Mouse (Mus musculus): ENCODE results near the gene Trpc2. TPM values are rescaled to one million over a fixed set of nuclear protein-coding genes. Genes with fewer than 3 reads are reported as not detected.

Trpc2 gene
- polyA plus RNA-seq, 1 experiment from 2014 or later = not detected

DNA sequence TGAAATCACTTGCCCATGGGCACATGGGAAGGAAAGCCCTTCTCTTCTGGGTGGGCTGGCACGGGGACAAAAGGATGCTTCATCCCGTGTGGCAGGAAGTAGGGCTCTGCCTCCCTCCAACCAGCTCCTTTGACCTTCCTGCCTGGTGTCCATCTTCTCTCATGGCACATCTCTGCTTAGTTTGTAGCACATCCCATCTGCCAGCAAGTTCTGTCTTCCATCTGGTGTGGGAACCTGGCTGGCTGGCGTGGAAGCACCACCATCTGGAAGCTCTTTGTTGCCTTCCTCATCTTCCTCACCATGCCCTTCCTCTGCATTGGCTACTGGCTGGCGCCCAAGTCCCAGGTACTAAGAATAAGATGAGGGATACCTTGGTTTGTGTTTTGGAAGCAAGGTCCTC lies 4.4 kb downstream of the Trpc2 start:
- no peak overlapping the region for H3K4me3 ChIP-seq (ENCODE audit: low read depth, low read length)
- DNase-seq (ENCODE audit: low spot score) = no peak
- no peaks in the 10 kb centered on the region for H3K9me3 ChIP-seq (ENCODE audit: control insufficient read depth, low read length)
- no peak for ATAC-seq (ENCODE audit: insufficient number of reproducible peaks, low FRiP score, low TSS enrichment, low read depth)
- H3K27me3 ChIP-seq (ENCODE audit: control insufficient read depth, insufficient read depth, low read length) = no peaks in the 10 kb centered on the region
- no peak overlapping the region for H3K4me2 ChIP-seq (ENCODE audit: low read depth, severe bottlenecking)
- peaks cover 14% of the 10 kb centered on the region for H3K36me3 ChIP-seq (ENCODE audit: control insufficient read depth, insufficient read depth, low read length)
- no peaks in the 10 kb centered on the region for H3K4me1 ChIP-seq (ENCODE audit: control insufficient read depth, insufficient read depth, low read length)
- H3K9ac ChIP-seq (ENCODE audit: low read length) = no peak overlapping the region
- no peak overlapping the region for H3K27ac ChIP-seq (replicated peaks; ENCODE audit: low read depth, low read length)
- WGBS = 95% methylated on average over 4 of the region's 4 CpGs

DNA sequence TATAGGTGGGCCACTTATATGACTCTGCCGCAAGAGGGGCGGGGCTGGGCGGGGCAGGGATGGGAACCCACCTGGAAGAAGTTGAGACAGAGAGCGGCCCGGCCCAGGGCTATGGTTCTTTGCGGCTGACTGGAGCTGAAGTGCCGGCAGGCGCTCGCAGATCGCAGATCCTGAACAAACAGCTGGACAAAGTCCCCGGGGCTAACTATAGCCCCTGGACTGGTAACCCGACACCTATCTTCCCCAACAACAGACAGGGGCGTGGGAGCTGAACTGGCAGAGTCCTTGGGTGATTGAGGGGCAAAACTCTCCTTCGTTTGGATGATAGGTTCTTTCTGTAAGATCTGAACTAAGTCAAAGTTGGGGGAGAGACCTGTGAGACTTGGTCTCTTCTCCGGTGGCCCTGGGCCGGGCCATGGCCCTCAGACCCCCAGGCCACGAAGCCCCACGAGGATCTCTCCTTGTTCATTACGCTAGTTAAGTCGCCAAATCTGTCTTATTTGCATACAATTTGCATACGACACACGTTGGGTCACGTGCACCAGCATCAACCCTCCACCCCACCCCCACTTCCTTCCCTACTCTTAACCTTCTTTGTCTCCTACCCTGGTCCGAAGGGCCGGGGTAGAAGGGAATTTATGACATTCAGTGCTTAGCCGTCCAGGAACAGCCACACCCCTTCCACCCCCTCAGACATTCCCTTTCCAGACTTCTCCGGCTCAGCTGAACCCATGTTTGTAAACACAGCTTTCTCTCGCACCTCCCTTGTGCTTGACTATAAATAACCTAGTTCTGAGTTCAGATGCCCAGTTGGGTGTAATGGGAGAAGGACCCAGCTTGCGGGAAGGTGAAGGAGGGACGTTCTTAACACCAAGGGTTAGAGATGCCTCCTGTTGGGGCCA lies 17.1 kb downstream of the Trpc2 start:
- peak overlapping the region; percentile 49 for H3K9ac ChIP-seq (ENCODE audit: low read length)
- peak overlapping the region; percentile 29 for H3K4me3 ChIP-seq (ENCODE audit: low read depth, low read length)
- DNase-seq (ENCODE audit: low spot score) (peak; percentile 69), ATAC-seq (ENCODE audit: insufficient number of reproducible peaks, low FRiP score, low TSS enrichment, low read depth) (peak; percentile 80)
- WGBS = 4% methylated on average over 30 of the region's 30 CpGs
- peak overlapping the region; percentile 51 for H3K4me2 ChIP-seq (ENCODE audit: low read depth, severe bottlenecking)
- H3K27ac ChIP-seq (replicated peaks; ENCODE audit: low read depth, low read length) = 0 out of 2 replicates have a peak overlapping the region, but pooled peaks have one; percentile 37
- H3K9me3 ChIP-seq (ENCODE audit: control insufficient read depth, low read length) = no peaks in the 10 kb centered on the region
- H3K4me1 ChIP-seq (ENCODE audit: control insufficient read depth, insufficient read depth, low read length) = peaks cover 8% of the 10 kb centered on the region
- H3K27me3 ChIP-seq (ENCODE audit: control insufficient read depth, insufficient read depth, low read length) = no peaks in the 10 kb centered on the region
- H3K36me3 ChIP-seq (ENCODE audit: control insufficient read depth, insufficient read depth, low read length) = no peaks in the 10 kb centered on the region

DNA sequence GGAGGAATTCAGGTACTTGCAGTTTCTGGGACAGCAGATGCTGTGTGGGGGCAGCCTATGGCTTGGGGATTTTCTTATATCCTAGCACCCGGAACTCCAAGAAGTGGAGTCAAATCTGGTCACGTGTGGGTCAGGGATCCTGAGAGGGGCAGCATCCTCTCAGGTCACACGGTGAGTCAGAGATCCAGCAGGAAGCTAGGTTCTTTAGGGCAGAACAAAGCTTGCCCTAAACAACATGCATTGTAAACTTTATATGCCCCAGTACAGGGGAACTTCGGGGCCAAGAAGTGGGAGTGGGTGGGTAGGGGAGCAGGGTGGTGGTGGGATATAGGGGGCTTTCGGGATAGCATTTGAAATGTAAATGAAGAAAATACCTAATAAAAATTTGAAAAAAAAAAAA lies 18.0 kb downstream of the Trpc2 start:
- no peak overlapping the region for H3K4me2 ChIP-seq (ENCODE audit: low read depth, severe bottlenecking)
- WGBS = 55% methylated on average over 5 of the region's 5 CpGs
- H3K27ac ChIP-seq (replicated peaks; ENCODE audit: low read depth, low read length) = no peak overlapping the region
- H3K4me1 ChIP-seq (ENCODE audit: control insufficient read depth, insufficient read depth, low read length) = peaks cover 8% of the 10 kb centered on the region
- DNase-seq (ENCODE audit: low spot score) (no peak), ATAC-seq (ENCODE audit: insufficient number of reproducible peaks, low FRiP score, low TSS enrichment, low read depth) (no peak)
- H3K9ac ChIP-seq (ENCODE audit: low read length) = no peak overlapping the region
- H3K36me3 ChIP-seq (ENCODE audit: control insufficient read depth, insufficient read depth, low read length) = no peaks in the 10 kb centered on the region
- no peaks in the 10 kb centered on the region for H3K9me3 ChIP-seq (ENCODE audit: control insufficient read depth, low read length)
- H3K27me3 ChIP-seq (ENCODE audit: control insufficient read depth, insufficient read depth, low read length) = no peaks in the 10 kb centered on the region
- H3K4me3 ChIP-seq (ENCODE audit: low read depth, low read length) = no peak overlapping the region

DNA sequence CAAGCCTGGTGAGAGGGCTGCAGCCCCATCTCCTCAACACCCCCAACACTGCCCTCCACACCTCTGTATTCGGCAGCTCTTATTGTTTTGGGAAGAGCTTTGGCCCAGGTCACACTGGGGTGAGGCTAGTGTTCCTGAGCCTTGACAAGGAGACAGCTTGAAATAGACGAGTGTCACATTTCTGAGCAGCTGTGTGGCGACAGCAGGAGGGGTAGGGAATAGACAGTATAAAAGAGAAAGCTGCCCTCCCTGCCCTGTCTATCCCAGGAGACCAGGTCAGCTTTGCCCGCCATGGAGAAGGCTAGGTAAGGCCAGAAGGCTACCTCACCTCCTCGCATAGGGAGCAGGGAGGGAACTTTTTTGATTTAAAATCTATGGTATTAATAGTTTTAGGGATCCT lies 18.6 kb downstream of the Trpc2 start, which contains the start of gene Art1:
Art1 (plus strand) TSS at position 257 of the 400 bp plus-strand sequence.
- H3K4me2 ChIP-seq (ENCODE audit: low read depth, severe bottlenecking) = peak within 1 kb of the TSS; percentile 51
- WGBS = 47% methylated on average over 5 of the region's 5 CpGs
- H3K4me3 ChIP-seq (ENCODE audit: low read depth, low read length) = no peak within 1 kb of the TSS
- H3K27me3 ChIP-seq (ENCODE audit: control insufficient read depth, insufficient read depth, low read length) = no peaks in the 10 kb centered on the region
- H3K36me3 ChIP-seq (ENCODE audit: control insufficient read depth, insufficient read depth, low read length) = no peaks in the 10 kb centered on the region
- DNase-seq (ENCODE audit: low spot score) (no peak), ATAC-seq (ENCODE audit: insufficient number of reproducible peaks, low FRiP score, low TSS enrichment, low read depth) (no peak)
- no peaks in the 10 kb centered on the region for H3K9me3 ChIP-seq (ENCODE audit: control insufficient read depth, low read length)
- no peak within 1 kb of the TSS for H3K9ac ChIP-seq (ENCODE audit: low read length)
- 0 out of 2 replicates have a peak within 1 kb of the TSS, but pooled peaks have one; percentile 37 for H3K27ac ChIP-seq (replicated peaks; ENCODE audit: low read depth, low read length)
- peaks cover 8% of the 10 kb centered on the region for H3K4me1 ChIP-seq (ENCODE audit: control insufficient read depth, insufficient read depth, low read length)

DNA sequence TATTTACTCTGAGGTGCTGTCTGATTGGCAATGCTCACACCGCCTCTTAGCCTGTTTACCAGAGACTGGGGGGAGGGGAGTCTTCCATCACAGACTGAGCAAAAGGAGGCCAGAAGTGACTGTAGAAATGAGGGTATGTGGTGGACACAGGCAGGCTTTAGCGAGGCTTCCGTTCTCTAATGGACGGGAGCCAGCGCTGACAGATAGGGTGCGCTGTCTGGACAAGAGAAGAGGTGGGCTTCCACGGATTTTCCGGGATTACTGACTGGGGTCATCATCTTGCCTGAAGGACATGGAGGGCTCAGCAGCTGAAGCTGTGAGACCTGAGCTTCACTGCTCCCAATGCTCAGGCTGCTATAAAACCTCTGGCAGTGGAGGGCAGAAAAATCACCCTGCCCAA lies 19.3 kb downstream of the Trpc2 start:
- peaks cover 13% of the 10 kb centered on the region for H3K4me1 ChIP-seq (ENCODE audit: control insufficient read depth, insufficient read depth, low read length)
- no peak overlapping the region for H3K9ac ChIP-seq (ENCODE audit: low read length)
- H3K36me3 ChIP-seq (ENCODE audit: control insufficient read depth, insufficient read depth, low read length) = no peaks in the 10 kb centered on the region
- H3K4me3 ChIP-seq (ENCODE audit: low read depth, low read length) = no peak overlapping the region
- no peak for DNase-seq (ENCODE audit: low spot score)
- H3K27me3 ChIP-seq (ENCODE audit: control insufficient read depth, insufficient read depth, low read length) = 0 out of 2 replicates have a peak, but pooled peaks cover 2% of the 10 kb centered on the region
- H3K4me2 ChIP-seq (ENCODE audit: low read depth, severe bottlenecking) = no peak overlapping the region
- H3K9me3 ChIP-seq (ENCODE audit: control insufficient read depth, low read length) = no peaks in the 10 kb centered on the region
- 49% methylated on average over 8 of the region's 8 CpGs for WGBS
- no peak for ATAC-seq (ENCODE audit: insufficient number of reproducible peaks, low FRiP score, low TSS enrichment, low read depth)
- no peak overlapping the region for H3K27ac ChIP-seq (replicated peaks; ENCODE audit: low read depth, low read length)

DNA sequence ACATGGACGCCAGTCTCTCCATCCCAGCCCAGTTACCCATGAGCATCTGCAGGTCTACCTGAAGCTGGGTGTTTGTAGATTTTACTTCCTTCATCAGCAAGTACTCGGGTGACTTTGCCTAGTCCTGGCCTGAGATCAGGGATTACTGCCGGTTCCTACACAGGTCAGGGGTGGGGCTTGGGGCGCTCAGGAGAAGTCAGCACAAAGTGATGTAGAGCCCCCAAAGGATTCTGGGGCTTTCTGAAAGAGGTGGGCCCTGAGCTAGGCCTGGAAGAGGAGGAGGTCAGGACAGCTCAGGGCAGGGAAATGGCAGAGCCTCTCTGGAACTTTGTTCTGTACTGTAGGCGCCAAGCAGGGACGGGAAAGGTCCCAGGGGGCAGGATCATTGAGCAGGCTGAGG lies 19.8 kb downstream of the Trpc2 start:
- Histone ChIP-seq H3K4me2 (ENCODE audit: low read depth, severe bottlenecking) (no peak overlapping the region), H3K9ac (ENCODE audit: low read length) (no peak overlapping the region), H3K4me3 (ENCODE audit: low read depth, low read length) (no peak overlapping the region), H3K36me3 (ENCODE audit: control insufficient read depth, insufficient read depth, low read length) (no peaks in the 10 kb centered on the region), H3K27ac (replicated peaks; ENCODE audit: low read depth, low read length) (no peak overlapping the region), H3K4me1 (ENCODE audit: control insufficient read depth, insufficient read depth, low read length) (peaks cover 13% of the 10 kb centered on the region), H3K9me3 (ENCODE audit: control insufficient read depth, low read length) (no peaks in the 10 kb centered on the region), H3K27me3 (ENCODE audit: control insufficient read depth, insufficient read depth, low read length) (0 out of 2 replicates have a peak, but pooled peaks cover 2% of the 10 kb centered on the region)
- no peak for DNase-seq (ENCODE audit: low spot score)
- no peak for ATAC-seq (ENCODE audit: insufficient number of reproducible peaks, low FRiP score, low TSS enrichment, low read depth)
- WGBS = 41% methylated on average over 6 of the region's 6 CpGs

DNA sequence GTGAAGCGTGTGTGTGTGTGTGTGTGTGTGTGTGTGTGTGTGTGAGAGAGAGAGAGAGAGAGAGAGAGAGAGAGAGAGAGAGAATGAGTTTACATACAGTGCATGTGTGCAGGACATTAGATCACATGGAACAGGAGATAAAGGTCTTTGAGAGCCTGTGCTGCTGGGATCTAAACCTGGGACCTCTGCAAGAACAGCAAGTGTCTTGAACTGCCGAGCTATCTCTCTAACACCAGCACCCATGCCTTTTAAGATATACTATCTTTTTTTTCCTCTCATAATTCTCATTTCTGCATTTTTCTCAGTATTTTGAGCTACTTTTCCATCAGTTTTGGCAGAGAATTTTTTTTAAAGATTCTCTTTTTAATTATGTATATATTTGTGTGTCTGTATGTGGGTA lies 20.6 kb downstream of the Trpc2 start:
- Histone ChIP-seq H3K4me2 (ENCODE audit: low read depth, severe bottlenecking) (no peak overlapping the region), H3K9ac (ENCODE audit: low read length) (no peak overlapping the region), H3K27me3 (ENCODE audit: control insufficient read depth, insufficient read depth, low read length) (0 out of 2 replicates have a peak, but pooled peaks cover 2% of the 10 kb centered on the region), H3K4me3 (ENCODE audit: low read depth, low read length) (no peak overlapping the region), H3K27ac (replicated peaks; ENCODE audit: low read depth, low read length) (no peak overlapping the region), H3K4me1 (ENCODE audit: control insufficient read depth, insufficient read depth, low read length) (peaks cover 13% of the 10 kb centered on the region), H3K36me3 (ENCODE audit: control insufficient read depth, insufficient read depth, low read length) (no peaks in the 10 kb centered on the region), H3K9me3 (ENCODE audit: control insufficient read depth, low read length) (no peaks in the 10 kb centered on the region)
- DNase-seq (ENCODE audit: low spot score) = no peak
- 85% methylated on average over 2 of the region's 2 CpGs for WGBS
- no peak for ATAC-seq (ENCODE audit: insufficient number of reproducible peaks, low FRiP score, low TSS enrichment, low read depth)

DNA sequence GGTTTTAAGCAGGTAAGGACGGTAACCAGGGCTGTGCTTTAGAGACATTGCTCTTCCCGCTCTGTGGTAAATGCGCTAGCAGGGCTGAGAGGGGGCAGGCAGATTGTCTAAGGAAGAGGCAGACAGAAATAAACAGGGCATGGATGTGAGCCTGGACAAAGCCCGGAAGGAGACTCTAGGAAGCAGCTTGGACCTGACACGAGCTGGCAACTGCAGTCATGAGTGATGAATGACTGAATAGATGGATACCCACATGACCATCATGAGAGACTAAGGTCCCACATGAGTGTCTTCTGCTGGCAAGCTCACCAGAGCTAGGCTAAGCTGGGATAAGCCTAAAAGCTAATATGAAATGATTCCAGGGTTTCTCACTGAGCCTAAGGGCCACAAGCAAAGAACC lies 21.2 kb downstream of the Trpc2 start:
- no peak overlapping the region for H3K27ac ChIP-seq (replicated peaks; ENCODE audit: low read depth, low read length)
- no peak overlapping the region for H3K4me2 ChIP-seq (ENCODE audit: low read depth, severe bottlenecking)
- no peak overlapping the region for H3K4me3 ChIP-seq (ENCODE audit: low read depth, low read length)
- WGBS = 79% methylated on average over 5 of the region's 5 CpGs
- H3K9me3 ChIP-seq (ENCODE audit: control insufficient read depth, low read length) = no peaks in the 10 kb centered on the region
- no peaks in the 10 kb centered on the region for H3K36me3 ChIP-seq (ENCODE audit: control insufficient read depth, insufficient read depth, low read length)
- peaks cover 13% of the 10 kb centered on the region for H3K4me1 ChIP-seq (ENCODE audit: control insufficient read depth, insufficient read depth, low read length)
- ATAC-seq (ENCODE audit: insufficient number of reproducible peaks, low FRiP score, low TSS enrichment, low read depth) (no peak), DNase-seq (ENCODE audit: low spot score) (no peak)
- H3K9ac ChIP-seq (ENCODE audit: low read length) = no peak overlapping the region
- H3K27me3 ChIP-seq (ENCODE audit: control insufficient read depth, insufficient read depth, low read length) = 0 out of 2 replicates have a peak, but pooled peaks cover 2% of the 10 kb centered on the region

Measured in limb, embryonic 11.5 days (tissue).